Mouse (Mus musculus) testis, postnatal 14 days (tissue): Measurements from ENCODE around the gene Celsr3.

Experiments used
- DNase-seq: peaks from one replicate; pipeline ENCODE4 v3.0.0; 2021; ENCODE audit warnings: low spot score

Gene Celsr3

GRCm38 (mm10) chr9:108825820-108826699 is at the start of gene Celsr3:
TSS of gene Celsr3 (plus strand) at chr9:108826320.
- DNase-seq: peak; percentile 84

- DNase-seq: no peak
Measured at GRCm38 (mm10) chr9:108776614-108777013, 49.5 kb upstream of the Celsr3 start.

- DNase-seq: no peak
Measured at GRCm38 (mm10) chr9:108777276-108777675, 48.8 kb upstream of the Celsr3 start.

- peak; percentile 60 for DNase-seq
Measured at GRCm38 (mm10) chr9:108780959-108781358, 45.2 kb upstream of the Celsr3 start.

- DNase-seq: no peak
Measured at GRCm38 (mm10) chr9:108781891-108782290, 44.2 kb upstream of the Celsr3 start.

- DNase-seq: no peak
Measured at GRCm38 (mm10) chr9:108782836-108783547, 43.1 kb upstream of the Celsr3 start.

GRCm38 (mm10) chr9:108783548-108784463 is 42.3 kb upstream of the Celsr3 start, which contains the start of gene Ip6k2:
TSS of gene Ip6k2 (plus strand) at chr9:108783796.
- peak; percentile 98 for DNase-seq

GRCm38 (mm10) chr9:108785416-108785815 is 40.7 kb upstream of the Celsr3 start:
- no peak for DNase-seq

GRCm38 (mm10) chr9:108786494-108786893 is 39.6 kb upstream of the Celsr3 start:
- no peak for DNase-seq

- no peak for DNase-seq
Measured at GRCm38 (mm10) chr9:108787080-108787479, 39.0 kb upstream of the Celsr3 start.

GRCm38 (mm10) chr9:108788713-108789112 is 37.4 kb upstream of the Celsr3 start:
- no peak for DNase-seq

GRCm38 (mm10) chr9:108792307-108792706 is 33.8 kb upstream of the Celsr3 start:
- no peak for DNase-seq

- no peak for DNase-seq
Measured at GRCm38 (mm10) chr9:108792730-108793129, 33.4 kb upstream of the Celsr3 start.

- no peak for DNase-seq
Measured at GRCm38 (mm10) chr9:108795281-108795680, 30.8 kb upstream of the Celsr3 start.

- DNase-seq: no peak
Measured at GRCm38 (mm10) chr9:108795762-108796161, 30.4 kb upstream of the Celsr3 start.

GRCm38 (mm10) chr9:108796351-108796981 is 29.7 kb upstream of the Celsr3 start:
- peak; percentile 53 for DNase-seq

- DNase-seq: no peak
Measured at GRCm38 (mm10) chr9:108797477-108797876, 28.6 kb upstream of the Celsr3 start.

GRCm38 (mm10) chr9:108798508-108799075 is 27.5 kb upstream of the Celsr3 start:
- no peak for DNase-seq

- DNase-seq: no peak
Measured at GRCm38 (mm10) chr9:108799564-108799963, 26.6 kb upstream of the Celsr3 start.

- no peak for DNase-seq
Measured at GRCm38 (mm10) chr9:108805768-108806167, 20.4 kb upstream of the Celsr3 start.

GRCm38 (mm10) chr9:108806379-108806778 is 19.7 kb upstream of the Celsr3 start:
- DNase-seq: no peak
